Comparison of ENCODE assay signal across 26 mouse cellular contexts in genomic region chr6:33043480-33043879, GRCm38 (mm10). TPM values are rescaled to one million over a fixed set of nuclear protein-coding genes. Genes with fewer than 3 reads are reported as not detected.
DNase-seq lines count a peak whose midpoint lies in the region; ATAC-seq and TF ChIP-seq lines count a peak whose summit lies in the region.
"Had no signal": no experiment of that assay in that cellular context is flagged by ENCODE, and none has a peak within 500 bp of the region (broad histone marks: within the 10 kb centered on the region; RNA-seq: fewer than 3 reads in every experiment).

No protein-coding gene starts in this region.

- H3K79me2 ChIP-seq in MEL (ENCODE audit: control insufficient read depth, insufficient read depth, low read length, poor library complexity): peaks cover under 1% of the 10 kb centered on the region; the same call in 1 of the 2 replicates

- H3K27ac ChIP-seq in MEL (ENCODE audit: control insufficient read depth, low read depth, low read length): no peak overlapping the region
- no peak overlapping the region for H3K27ac ChIP-seq in intestine, embryonic 15.5 days
- H3K27ac ChIP-seq: embryonic facial prominence, embryonic 12.5 days; embryonic facial prominence, embryonic 15.5 days; forebrain, embryonic 12.5 days; forebrain, embryonic 15.5 days; heart, adult 2 months; heart, embryonic 10.5 days; heart, embryonic 15.5 days; hindbrain, embryonic 14.5 days; hindbrain, postnatal 0 days had no signal

- no peaks in the 10 kb centered on the region for H3K27me3 ChIP-seq in MEL (ENCODE audit: control insufficient read depth in 1 of 2, insufficient read depth in 2 of 2, low read length in 2 of 2)
- no peaks in the 10 kb centered on the region for H3K27me3 ChIP-seq in intestine, embryonic 15.5 days (replicated peaks)
- H3K27me3 ChIP-seq: embryonic facial prominence, embryonic 12.5 days; embryonic facial prominence, embryonic 15.5 days; forebrain, embryonic 12.5 days; forebrain, embryonic 15.5 days; heart, embryonic 15.5 days had no signal

- TF ChIP-seq POLR2A in MEL (IDR thresholded peaks at IDR 0.05; ENCODE audit: control insufficient read depth in 1 of 2, insufficient read depth in 1 of 2, low read depth in 1 of 2, low read length in 2 of 2, poor library complexity in 1 of 2): no peak

- peaks cover 2 to 35% of the 10 kb centered on the region in 2 experiments; a peak in 3 of 4 replicates for H3K36me3 ChIP-seq in MEL (ENCODE audit: control insufficient read depth in 1 of 2, insufficient read depth in 2 of 2, low read length in 2 of 2)
- H3K36me3 ChIP-seq in intestine, embryonic 15.5 days: peaks cover 2% of the 10 kb centered on the region

- H3K9ac ChIP-seq in MEL (ENCODE audit: control insufficient read depth, low read depth, low read length, poor library complexity, severe bottlenecking): no peak overlapping the region
- no peak overlapping the region for H3K9ac ChIP-seq in intestine, embryonic 15.5 days
- H3K9ac ChIP-seq: embryonic facial prominence, embryonic 12.5 days; embryonic facial prominence, embryonic 15.5 days; forebrain, embryonic 12.5 days; forebrain, embryonic 15.5 days; heart, embryonic 15.5 days; hindbrain, embryonic 14.5 days had no signal

- intact Hi-C loops in heart, postnatal 10 days (cut with DNase I): no loop called here

- TF ChIP-seq EP300 in MEL (IDR thresholded peaks at IDR 0.05; ENCODE audit: low read depth in 1 of 2, low read length in 2 of 2): no peak

- H3K4me3 ChIP-seq in MEL (ENCODE audit: control insufficient read depth in 1 of 2, insufficient read depth in 1 of 2, low read depth in 2 of 2, low read length in 2 of 2): no peak overlapping the region
- no peak overlapping the region for H3K4me3 ChIP-seq in intestine, embryonic 15.5 days (replicated peaks)
- H3K4me3 ChIP-seq: embryonic facial prominence, embryonic 12.5 days; embryonic facial prominence, embryonic 15.5 days; forebrain, embryonic 12.5 days; forebrain, embryonic 15.5 days; heart, adult 2 months; heart, embryonic 10.5 days; heart, embryonic 15.5 days had no signal

- ATAC-seq in megakaryocyte progenitor cell, adult 5-6 weeks (replicated peaks; ENCODE audit: poor library complexity): peak; percentile 48
- no peak for ATAC-seq in intestine, embryonic 15.5 days
- ATAC-seq: CD4-positive, CD25-positive, alpha-beta regulatory T cell, adult 4 months; forebrain, embryonic 15.5 days; hindbrain, postnatal 0 days; inflammation-experienced regulatory T-cells, adult 6 months had no signal

- 87% methylated on average over 5 of the region's 5 CpGs for WGBS in intestine, embryonic 15.5 days

- peaks cover 0 to 3% of the 10 kb centered on the region in 2 experiments; a peak in 1 of 4 replicates for H3K4me1 ChIP-seq in MEL (ENCODE audit: control insufficient read depth in 1 of 2, insufficient read depth in 2 of 2, low read length in 2 of 2)
- 0 out of 2 replicates have a peak, but pooled peaks cover 2% of the 10 kb centered on the region for H3K4me1 ChIP-seq in intestine, embryonic 15.5 days (replicated peaks)
- H3K4me1 ChIP-seq: embryonic facial prominence, embryonic 12.5 days; embryonic facial prominence, embryonic 15.5 days; forebrain, embryonic 12.5 days; forebrain, embryonic 15.5 days had no signal

- no peak overlapping the region for H3K4me2 ChIP-seq in intestine, embryonic 15.5 days (replicated peaks)
- H3K4me2 ChIP-seq: embryonic facial prominence, embryonic 12.5 days; embryonic facial prominence, embryonic 15.5 days; forebrain, embryonic 12.5 days; forebrain, embryonic 15.5 days; heart, embryonic 15.5 days; hindbrain, embryonic 14.5 days had no signal

- no peak for TF ChIP-seq RAD21 in MEL (IDR thresholded peaks at IDR 0.05; ENCODE audit: low read depth, low read length)

- no peak for TF ChIP-seq CTCF in MEL (IDR thresholded peaks at IDR 0.05 in 2 of 3, conservative IDR thresholded peaks at IDR 0.05 in 1 of 3; ENCODE audit: control insufficient read depth in 1 of 3, insufficient read depth in 1 of 3, low read depth in 2 of 3, low read length in 3 of 3, poor library complexity in 1 of 3, severe bottlenecking in 1 of 3)

- peak; percentile 70 for DNase-seq in heart, adult 11 months
- DNase-seq in heart, postnatal 10 days: no peak
- DNase-seq in MEL (ENCODE audit: low read depth, low spot score): peak; percentile 32
- DNase-seq in right cerebral cortex, adult 18-20 months: no peak
- no peak for DNase-seq in thymus, adult 18-20 months
- DNase-seq: adrenal gland, postnatal 14 days; cerebellum, adult 11 months; cerebellum, adult 2 months; cerebellum, adult 9-11 months; cerebellum, postnatal 25 days; gastrocnemius, postnatal 25 days; heart, adult 2 months; heart, postnatal 14 days; heart, postnatal 4 days had no signal

- no peaks in the 10 kb centered on the region for H3K9me3 ChIP-seq in MEL (replicated peaks; ENCODE audit: insufficient read depth, low read length)
- no peaks in the 10 kb centered on the region for H3K9me3 ChIP-seq in intestine, embryonic 15.5 days
- H3K9me3 ChIP-seq: embryonic facial prominence, embryonic 12.5 days; forebrain, embryonic 12.5 days; forebrain, embryonic 15.5 days; heart, embryonic 10.5 days; heart, embryonic 15.5 days had no signal

TF ChIP-seq in MEL, 35 proteins besides CTCF, POLR2A, EP300 and RAD21:
- no peak for TF ChIP-seq SIN3A (IDR thresholded peaks at IDR 0.05; ENCODE audit: low read length)
- TF ChIP-seq MAFK (IDR thresholded peaks at IDR 0.05; ENCODE audit: borderline replicate concordance, low read depth, low read length): no peak
- no peak for TF ChIP-seq MYC (IDR thresholded peaks at IDR 0.05; ENCODE audit: low read depth, low read length)
- TF ChIP-seq HCFC1 (IDR thresholded peaks at IDR 0.05; ENCODE audit: low read depth, low read length): no peak
- TF ChIP-seq SMC3 (IDR thresholded peaks at IDR 0.05; ENCODE audit: low read depth, low read length): no peak
- no peak for TF ChIP-seq ETS1 (IDR thresholded peaks at IDR 0.05; ENCODE audit: low read depth, low read length)
- TF ChIP-seq MAX (IDR thresholded peaks at IDR 0.05; ENCODE audit: low read length): no peak
- no peak for TF ChIP-seq RCOR1 (IDR thresholded peaks at IDR 0.05; ENCODE audit: low read depth, low read length)
- TF ChIP-seq MEF2A (IDR thresholded peaks at IDR 0.05; ENCODE audit: extremely low read depth, insufficient replicate concordance, low read depth, low read length, poor library complexity, severe bottlenecking): no peak
- no peak for TF ChIP-seq MAZ (IDR thresholded peaks at IDR 0.05; ENCODE audit: low read depth, low read length)
- TF ChIP-seq USF2 (IDR thresholded peaks at IDR 0.05; ENCODE audit: borderline replicate concordance in 1 of 2, insufficient read depth in 1 of 2, low read depth in 1 of 2, low read length in 2 of 2): no peak
- TF ChIP-seq ZC3H11A (IDR thresholded peaks at IDR 0.05; ENCODE audit: low read depth, low read length): no peak

RNA-seq across cellular contexts. Expression of gene Chchd3, which starts 16.6 kb away (rescaled TPM):
- 100 to 1,000 TPM; 444 to 445 TPM for total RNA-seq in heart, postnatal 10 days (2021)
- 192 and 205 TPM in 2 replicates for total RNA-seq in MEL (2012; rRNA removed)
- polyA plus RNA-seq in MEL (2012; ENCODE audit: insufficient read depth in 1 of 2, insufficient read length in 2 of 2, low read depth in 1 of 2, low replicate concordance in 2 of 2, missing spikeins in 1 of 2): 100 to 1,000 TPM in 1 of 2 experiments, not detected in 1; 243 TPM
- total RNA-seq in megakaryocyte progenitor cell, adult 5-6 weeks (2015): 120 and 126 TPM in 2 replicates
- 192 and 215 TPM in 2 replicates for total RNA-seq in megakaryocyte progenitor cell, adult 5-6 weeks (2017)
- 141 and 150 TPM in 2 replicates for polyA plus RNA-seq in intestine, embryonic 15.5 days (2015; fragmentation: Nextera tagmentation; extraction: Ambion mirVana)

Comparison
In these comparisons a context has a peak if more than half of its experiments do, and no peak if none do; other contexts are left out.
1. DNase-seq: peak in heart, adult 11 months (single experiment) and MEL (single experiment); none in heart, postnatal 10 days (0 of 2), right cerebral cortex, adult 18-20 months (single experiment) and thymus, adult 18-20 months (0 of 2).